Mouse (Mus musculus): ENCODE measurements at regions not wholly inside any gene's neighbourhood (a gene's known extent, or its start where the extent isn't known, plus 50 kb on each side); places are given as distances from the start of the nearest gene placed in this dataset.

DNA sequence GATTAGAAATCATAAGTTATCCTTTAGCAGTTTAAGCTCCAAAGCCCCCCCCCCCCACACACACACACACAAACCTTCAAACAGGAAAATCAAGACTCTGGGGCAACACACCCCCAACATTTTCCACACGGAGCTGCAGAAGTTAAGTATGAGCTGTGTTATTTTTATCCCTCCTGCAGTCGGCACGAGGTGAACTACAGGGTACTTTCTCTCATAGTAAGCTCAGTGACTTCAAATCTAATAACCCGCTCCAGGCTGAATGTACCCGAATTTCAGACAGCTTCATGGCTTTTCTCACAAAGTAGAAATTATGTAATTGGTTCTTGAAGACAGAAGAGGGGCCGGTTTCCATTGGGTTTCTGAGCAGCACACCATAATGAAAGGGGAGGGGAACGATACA is 591.2 kb upstream of the Tmem132c start:
- TF ChIP-seq CTCF (IDR thresholded peaks at IDR 0.05; ENCODE audit: low read depth) (no peak), EP300 (IDR thresholded peaks at IDR 0.05; ENCODE audit: low read depth) (no peak)
